Mouse (Mus musculus) bone marrow macrophage, adult 2 months (primary cell): ENCODE results near the gene Ltb4r1.

Source experiments
- CTCF ChIP-seq: IDR thresholded peaks from 2 replicates; pipeline ENCODE4 v1.5.1; 2012; ENCODE audit warnings: low read depth, mild to moderate bottlenecking, low read length, moderate library complexity
- POLR2A ChIP-seq: IDR thresholded peaks from 2 replicates; pipeline ENCODE4 v1.6.1; 2012; ENCODE audit warnings: mild to moderate bottlenecking, low read depth, low read length, borderline replicate concordance

DNA sequence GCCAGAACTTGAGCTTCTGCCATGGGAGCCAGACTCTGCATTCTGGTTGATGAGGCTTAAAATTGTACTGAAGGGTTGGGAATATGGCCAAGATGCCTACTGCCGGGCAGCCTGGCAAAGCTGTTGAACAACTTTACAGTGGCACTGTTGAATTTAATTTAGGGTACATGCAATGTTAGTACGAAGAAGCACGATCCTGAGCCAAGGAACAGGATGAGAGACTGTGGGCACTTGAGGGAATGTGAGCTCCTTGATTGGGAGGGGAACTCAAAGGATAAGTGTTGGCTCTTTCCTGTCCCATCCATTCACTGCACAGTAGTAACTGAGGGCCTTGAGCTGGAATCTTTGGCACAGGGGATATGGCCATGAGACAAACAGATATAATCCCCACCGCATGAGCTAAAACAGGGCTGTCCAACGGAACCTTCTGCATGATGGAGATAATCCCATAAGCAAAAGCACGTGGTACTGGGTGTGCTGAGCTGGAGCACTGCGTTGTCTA is 35.2 kb upstream of the Ltb4r1 start:
- no peak for TF ChIP-seq CTCF
- TF ChIP-seq POLR2A: no peak
